Mouse (Mus musculus): ENCODE measurements around the gene Lrrc4c.

DNA sequence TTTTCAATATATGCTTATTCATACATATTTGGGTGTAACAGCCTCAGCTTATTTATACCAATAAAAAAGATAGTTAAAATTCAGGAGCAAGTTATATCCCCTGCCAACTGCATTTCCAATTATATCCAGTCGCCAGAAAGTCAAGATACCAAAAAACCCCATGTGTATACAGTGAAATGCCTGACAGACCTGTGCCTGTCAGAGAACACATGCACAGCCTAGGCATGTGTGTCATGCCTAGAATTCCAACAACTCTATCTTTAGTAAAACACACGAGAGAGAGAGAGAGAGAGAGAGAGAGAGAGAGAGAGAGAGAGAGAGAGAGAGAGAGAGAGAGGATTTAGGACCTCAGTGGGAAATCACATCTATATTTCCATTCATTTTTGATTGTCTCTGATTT lies 956.7 kb downstream of the Lrrc4c start:
- TF ChIP-seq CTCF (IDR thresholded peaks at IDR 0.05; ENCODE audit: low read depth), result no peak
- no peak for TF ChIP-seq EP300 (IDR thresholded peaks at IDR 0.05; ENCODE audit: low read depth)
